Mouse (Mus musculus): Measurements from ENCODE around the gene Aatf. TPM values are rescaled to one million over a fixed set of nuclear protein-coding genes. Genes with fewer than 3 reads are reported as not detected.

The Aatf gene
- polyA plus RNA-seq (2014; fragmentation: Illumina TruSeq; extraction: RNeasy Lipid Tissue Mini Kit (QIAGEN cat#74804); ENCODE audit: low read depth, low replicate concordance) = 84.9 TPM

GRCm38 (mm10) chr11:84513171-84514116 lies at the start of gene Aatf:
Gene Aatf (minus strand): TSS chr11:84513522.

GRCm38 (mm10) chr11:84525421-84526274 lies 12.3 kb upstream of the Aatf start, which contains the start of gene Lhx1:
Gene Lhx1 (minus strand): TSS chr11:84525535.

Other genes with a start within 250 kb of the Aatf start
- gene Lhx1, start 12.0 kb upstream of the Aatf start, polyA plus RNA-seq (2014; fragmentation: Illumina TruSeq; extraction: RNeasy Lipid Tissue Mini Kit (QIAGEN cat#74804); ENCODE audit: low read depth, low replicate concordance) = 0.18 TPM

Data from testis, adult 10 weeks (tissue).